Mouse (Mus musculus): Measurements from ENCODE around the gene Zmiz1.

The Zmiz1 gene

GRCm38 (mm10) chr14:25630647-25631409 is 171.8 kb downstream of the Zmiz1 start:
- DNase-seq (ENCODE audit: inconsistent age in 2 of 2, low spot score in 1 of 2): no peak

DNA sequence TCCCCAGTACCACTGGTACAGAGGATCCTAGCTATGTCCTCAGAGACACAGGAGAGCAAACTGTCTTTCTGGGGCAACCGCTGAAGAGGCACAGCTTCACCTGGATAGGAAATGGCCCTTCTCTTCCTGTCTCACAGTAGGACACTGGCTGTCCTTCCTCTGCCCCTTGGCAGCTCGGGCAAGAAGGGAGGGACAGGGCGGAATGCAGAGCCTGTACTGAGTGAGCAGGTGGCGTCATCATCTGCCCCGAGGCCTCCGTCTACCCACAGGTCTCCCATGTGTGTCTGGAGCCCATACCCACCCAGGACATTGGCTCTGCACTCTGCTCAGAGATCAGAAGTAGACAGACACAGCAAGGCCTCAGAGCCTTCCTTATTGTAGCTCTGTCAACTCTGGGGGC is 172.5 kb downstream of the Zmiz1 start:
- peak; percentile 38 to 56 for DNase-seq (ENCODE audit: inconsistent age in 2 of 2, low spot score in 1 of 2)

DNA sequence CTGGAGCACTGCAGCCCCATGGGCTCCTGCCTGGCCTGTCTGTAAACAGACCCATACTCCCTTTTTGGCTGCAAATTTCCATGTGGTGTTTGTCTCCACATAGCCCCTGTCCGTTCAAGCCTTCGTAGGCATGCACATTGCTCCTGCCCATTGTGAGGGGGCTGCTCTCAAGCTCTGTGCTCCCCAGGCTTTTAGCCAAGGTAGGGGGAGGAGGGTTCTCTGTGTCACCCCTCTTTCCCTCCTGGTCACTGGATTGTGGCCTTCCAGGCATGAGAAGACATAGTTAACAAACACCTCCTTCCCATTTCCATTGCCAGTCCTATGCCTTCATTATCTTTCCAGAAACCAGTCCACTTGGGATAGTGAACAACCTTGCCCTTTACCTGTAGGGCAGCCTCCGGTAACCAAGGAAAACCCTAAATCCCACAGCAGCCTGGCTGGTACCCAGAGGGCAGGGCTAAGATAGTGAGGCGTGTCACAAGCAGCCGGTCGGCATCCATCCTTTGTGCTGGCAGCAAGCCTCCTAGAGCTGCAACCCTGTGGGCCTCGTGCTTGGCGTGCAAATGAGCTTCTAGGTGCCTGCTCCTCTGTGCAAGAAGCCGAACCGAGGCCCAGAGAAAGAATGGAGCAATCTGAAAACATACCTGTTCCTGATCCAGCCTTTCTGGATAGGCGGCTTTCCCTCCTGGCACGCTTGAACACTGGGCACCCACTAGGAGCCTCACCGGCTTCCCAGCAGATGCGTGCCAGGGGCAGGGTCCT is 174.7 kb downstream of the Zmiz1 start:
- peak; percentile 39 to 77 for DNase-seq (ENCODE audit: inconsistent age in 2 of 2, low spot score in 1 of 2)

DNA sequence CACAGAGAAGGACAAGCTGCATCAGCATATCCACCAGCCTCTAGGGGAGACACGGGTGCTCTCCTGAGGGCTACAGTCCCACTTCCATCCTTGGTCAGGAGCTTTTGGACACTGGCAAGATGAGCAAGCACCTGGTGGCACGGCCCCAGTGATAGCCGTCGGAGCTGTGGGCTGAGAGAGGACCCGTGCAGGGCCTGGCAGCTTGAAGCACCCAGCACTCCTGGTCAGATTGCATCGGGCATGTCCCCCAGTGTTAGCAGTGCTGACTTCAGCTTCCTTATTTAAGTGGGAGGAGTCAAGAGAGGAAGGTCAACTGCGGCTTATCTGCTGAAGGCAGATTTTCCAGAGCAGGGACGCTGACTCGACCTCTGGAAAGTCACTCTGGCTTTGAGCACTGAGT is 175.3 kb downstream of the Zmiz1 start:
- DNase-seq (ENCODE audit: inconsistent age in 2 of 2, low spot score in 1 of 2): peak; percentile 56 to 84

DNA sequence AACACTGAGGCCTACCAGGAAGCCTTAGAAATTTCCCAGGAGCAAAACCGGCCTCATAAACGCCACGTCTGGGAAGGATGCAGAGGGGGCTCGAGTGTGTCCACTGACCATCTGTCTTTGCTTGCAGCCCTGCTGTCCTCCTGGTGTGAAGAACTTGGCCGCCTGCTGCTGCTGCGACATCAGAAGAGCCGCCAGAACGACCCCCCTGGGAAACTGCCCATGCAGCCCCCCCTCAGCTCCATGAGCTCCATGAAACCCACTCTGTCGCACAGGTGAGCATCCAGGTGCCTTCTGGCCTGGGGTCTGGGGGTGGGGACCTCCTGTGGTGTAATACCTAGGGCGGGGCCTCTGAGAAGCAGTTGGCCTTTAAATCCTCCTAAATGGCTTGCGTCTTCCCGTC is 176.8 kb downstream of the Zmiz1 start:
- DNase-seq (ENCODE audit: inconsistent age in 2 of 2, low spot score in 1 of 2): no peak

GRCm38 (mm10) chr14:25636297-25636696 is 177.3 kb downstream of the Zmiz1 start:
- DNase-seq (ENCODE audit: inconsistent age in 2 of 2, low spot score in 1 of 2): no peak

GRCm38 (mm10) chr14:25639120-25639758 is 180.3 kb downstream of the Zmiz1 start:
- DNase-seq (ENCODE audit: inconsistent age in 2 of 2, low spot score in 1 of 2): no peak

- no peak for DNase-seq (ENCODE audit: inconsistent age in 2 of 2, low spot score in 1 of 2)
Measured at GRCm38 (mm10) chr14:25639979-25640378, 181.0 kb downstream of the Zmiz1 start.

GRCm38 (mm10) chr14:25640421-25641056 is 181.6 kb downstream of the Zmiz1 start:
- peak; percentile 82 to 83 for DNase-seq (ENCODE audit: inconsistent age in 2 of 2, low spot score in 1 of 2)

DNA sequence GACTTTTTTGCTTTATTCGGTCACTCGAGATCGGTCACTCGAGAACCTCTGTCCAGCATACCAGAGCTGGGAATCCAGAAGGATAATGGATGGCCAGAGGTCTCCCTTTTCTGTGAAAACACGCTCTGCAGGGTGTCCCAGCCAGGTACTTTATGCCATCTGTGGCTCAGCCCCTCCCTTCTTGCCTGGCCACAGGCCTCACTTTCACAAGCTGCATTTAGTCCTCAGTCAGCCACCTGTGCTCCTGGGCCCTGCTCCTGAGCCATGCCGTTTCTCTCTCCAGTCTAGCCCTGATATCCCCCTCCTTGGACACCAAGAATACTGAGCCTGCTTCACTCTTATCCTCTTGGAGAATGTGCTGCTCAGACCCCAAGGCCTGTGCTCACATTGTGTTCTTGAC is 182.1 kb downstream of the Zmiz1 start:
- DNase-seq (ENCODE audit: inconsistent age in 2 of 2, low spot score in 1 of 2): no peak

DNA sequence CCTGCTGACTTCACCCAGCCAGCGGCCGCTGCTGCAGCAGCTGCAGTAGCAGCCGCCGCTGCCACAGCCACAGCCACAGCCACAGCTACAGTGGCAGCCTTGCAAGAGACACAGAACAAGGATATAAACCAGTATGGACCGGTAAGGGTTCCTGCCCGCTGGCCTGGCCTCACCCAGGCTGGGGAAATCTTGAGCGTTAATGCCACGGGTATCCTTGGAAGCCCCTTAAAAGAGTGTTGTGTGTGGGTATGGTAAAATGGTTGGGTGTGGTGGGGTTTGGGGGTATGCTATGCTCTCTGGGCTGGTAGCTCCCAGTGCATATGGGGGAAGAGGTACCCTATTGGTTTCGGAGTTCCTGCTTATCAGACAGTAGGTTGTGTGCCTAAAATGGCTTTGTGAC is 186.7 kb downstream of the Zmiz1 start:
- DNase-seq (ENCODE audit: inconsistent age in 2 of 2, low spot score in 1 of 2): no peak

DNA sequence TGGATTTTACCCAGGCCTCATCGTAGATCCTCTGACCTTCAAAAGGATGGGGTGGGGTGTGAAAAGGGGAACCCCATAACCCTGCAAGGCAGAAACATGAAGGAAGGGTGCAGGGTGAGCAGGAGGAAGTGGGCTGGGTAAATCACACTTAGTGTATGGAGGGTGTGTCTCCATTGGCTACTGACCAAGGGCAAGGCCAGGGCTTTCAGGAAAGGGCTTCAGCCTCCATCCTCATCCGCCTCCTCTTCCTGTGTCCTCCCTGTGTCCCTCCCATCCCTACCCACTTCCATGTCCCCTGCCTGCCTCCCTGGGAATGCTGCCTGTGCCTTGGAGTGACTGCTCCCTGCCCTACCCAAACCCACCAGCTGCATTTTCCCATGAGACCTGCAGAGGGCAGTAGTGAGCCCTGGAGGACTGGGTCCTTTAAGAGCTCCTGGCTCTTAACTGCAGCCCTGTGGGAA is 187.2 kb downstream of the Zmiz1 start:
- peak; percentile 70 to 90 for DNase-seq (ENCODE audit: inconsistent age in 2 of 2, low spot score in 1 of 2)

DNA sequence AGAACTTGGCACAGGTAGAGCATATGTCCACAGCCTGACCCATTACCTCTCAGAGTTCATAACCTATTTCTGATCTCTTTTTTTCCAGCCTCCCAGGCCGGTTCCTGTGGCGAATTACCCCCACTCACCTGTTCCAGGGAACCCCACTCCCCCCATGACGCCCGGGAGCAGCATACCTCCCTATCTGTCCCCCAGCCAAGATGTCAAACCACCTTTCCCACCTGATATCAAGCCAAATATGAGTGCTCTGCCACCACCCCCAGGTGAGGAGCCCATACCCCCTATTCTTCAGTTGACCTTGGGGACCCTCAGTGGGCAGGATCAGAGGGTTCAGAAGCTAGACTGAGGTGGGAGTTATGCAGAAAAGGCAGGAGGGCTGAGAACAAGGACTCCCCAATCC is 192.1 kb downstream of the Zmiz1 start:
- DNase-seq (ENCODE audit: inconsistent age in 2 of 2, low spot score in 1 of 2): no peak

- DNase-seq (ENCODE audit: inconsistent age in 2 of 2, low spot score in 1 of 2): no peak
Measured at GRCm38 (mm10) chr14:25651905-25652304, 192.9 kb downstream of the Zmiz1 start.

GRCm38 (mm10) chr14:25654401-25655197 is 195.6 kb downstream of the Zmiz1 start:
- DNase-seq (ENCODE audit: inconsistent age in 2 of 2, low spot score in 1 of 2): no peak

DNA sequence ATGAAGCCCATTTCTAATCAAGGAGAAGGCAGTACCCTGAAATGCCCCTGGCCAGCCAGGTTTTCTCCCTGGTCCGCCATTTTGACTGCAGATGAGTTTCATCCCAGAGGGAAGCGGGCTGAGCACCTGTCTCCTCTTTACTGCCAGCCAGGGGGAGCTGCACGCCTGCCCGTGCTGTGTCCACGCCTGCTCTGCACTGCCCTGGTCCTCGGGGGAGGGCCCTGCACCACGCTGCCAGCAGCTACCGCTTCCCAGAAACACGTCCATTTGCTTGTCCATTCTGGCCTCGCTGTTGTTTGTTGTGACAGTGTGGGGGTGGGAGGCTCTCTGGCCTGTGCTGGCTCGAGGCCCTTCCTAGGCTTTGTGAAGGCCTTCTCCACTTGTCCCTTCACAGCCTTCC is 201.7 kb downstream of the Zmiz1 start:
- no peak for DNase-seq (ENCODE audit: inconsistent age in 2 of 2, low spot score in 1 of 2)

DNA sequence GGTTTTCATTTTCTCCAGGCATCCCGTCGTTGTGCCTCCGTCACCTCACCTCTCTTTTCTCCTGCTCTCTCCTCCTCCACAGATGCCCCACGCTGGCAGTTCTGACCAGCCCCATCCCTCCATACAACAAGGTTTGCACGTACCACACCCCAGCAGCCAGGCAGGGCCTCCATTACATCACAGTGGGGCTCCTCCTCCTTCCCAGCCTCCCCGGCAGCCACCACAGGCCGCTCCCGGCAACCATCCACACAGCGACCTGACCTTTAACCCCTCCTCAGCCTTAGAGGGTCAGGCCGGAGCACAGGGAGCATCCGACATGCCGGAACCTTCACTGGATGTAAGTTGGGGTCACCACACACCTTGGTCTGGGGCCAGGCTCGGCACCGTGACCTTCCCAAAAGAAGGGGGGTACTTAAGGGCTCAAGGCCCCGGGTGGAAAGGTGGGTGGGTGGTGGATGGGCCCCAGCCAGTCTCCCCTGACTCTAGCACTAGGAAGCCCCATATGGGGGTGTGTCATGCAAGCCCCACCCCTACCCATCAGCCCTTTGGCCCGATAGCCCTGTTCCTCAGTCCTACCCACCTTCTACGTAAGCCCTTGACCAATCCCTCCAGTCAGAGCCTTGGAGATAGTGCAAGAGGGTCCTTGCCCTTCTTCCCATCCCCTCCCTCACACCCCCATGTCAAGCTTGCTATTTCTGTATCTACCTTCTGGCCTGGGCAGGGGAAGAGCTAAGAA is 202.4 kb downstream of the Zmiz1 start:
- no peak for DNase-seq (ENCODE audit: inconsistent age in 2 of 2, low spot score in 1 of 2)

GRCm38 (mm10) chr14:25663649-25664309 is 204.8 kb downstream of the Zmiz1 start:
- DNase-seq (ENCODE audit: inconsistent age in 2 of 2, low spot score in 1 of 2): no peak

- DNase-seq (ENCODE audit: inconsistent age in 2 of 2, low spot score in 1 of 2): no peak
Measured at GRCm38 (mm10) chr14:25664310-25664695, 205.3 kb downstream of the Zmiz1 start.

Measured in adrenal gland, adult (tissue).